Mouse (Mus musculus) CH12.LX (cell line): Measurements from ENCODE around the gene Glrp1.

Experiments
- CTCF ChIP-seq, 2 experiments: IDR thresholded peaks in 1 of 2; conservative IDR thresholded peaks in 1 of 2; 2 replicates each; pipeline ENCODE4 v1.5.1; 2011 to 2012; ENCODE audit warnings: low read depth in 2 of 2, low read length in 2 of 2, improper control_type of control experiment in 1 of 2, inconsistent platforms in 1 of 2, mild to moderate bottlenecking in 1 of 2, moderate library complexity in 1 of 2
- ELF1 ChIP-seq: IDR thresholded peaks from 2 replicates; pipeline ENCODE4 v1.6.1; 2014; ENCODE audit warnings: low read depth, mild to moderate bottlenecking, inconsistent platforms, low read length, improper control_type of control experiment
- JUN ChIP-seq: IDR thresholded peaks from 2 replicates; pipeline ENCODE4 v1.6.1; 2011; ENCODE audit warnings: low read depth, mild to moderate bottlenecking, low read length, improper control_type of control experiment, moderate library complexity; ENCODE audit not compliant: insufficient read depth
- MAX ChIP-seq: IDR thresholded peaks from 2 replicates; pipeline ENCODE4 v1.6.1; 2011; ENCODE audit warnings: low read length, improper control_type of control experiment
- POLR2A ChIP-seq: IDR thresholded peaks from 2 replicates; pipeline ENCODE4 v1.6.1; 2011; ENCODE audit warnings: low read depth, mild to moderate bottlenecking, improper control_type of control experiment, low read length
- POLR2AphosphoS2 ChIP-seq: IDR thresholded peaks from 2 replicates; pipeline ENCODE4 v1.6.1; 2011; ENCODE audit warnings: low read depth, low read length, improper control_type of control experiment
- ZKSCAN1 ChIP-seq: IDR thresholded peaks from 2 replicates; pipeline ENCODE4 v1.6.1; 2012; ENCODE audit warnings: low read depth, inconsistent platforms, low read length, improper control_type of control experiment, borderline replicate concordance

DNA sequence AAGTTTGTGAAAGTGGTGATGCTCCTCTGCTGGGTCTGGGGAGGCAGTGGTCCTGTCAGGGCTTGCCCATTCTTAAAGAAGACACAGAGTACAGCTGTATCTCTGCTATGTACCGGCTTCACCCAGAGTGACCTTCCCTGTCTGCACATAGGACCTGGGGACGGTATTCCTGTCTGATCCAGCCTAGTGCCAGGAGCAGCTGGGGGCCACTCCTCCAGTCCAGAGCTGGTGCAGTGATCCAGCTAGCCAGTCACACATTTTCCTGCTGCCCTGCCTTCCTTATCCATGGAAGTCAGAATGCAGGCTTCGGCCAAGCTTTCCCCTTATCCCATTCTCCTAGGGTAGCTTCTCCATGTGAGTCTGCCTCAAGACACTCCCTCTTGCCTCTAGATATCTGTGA is 54.1 kb downstream of the Glrp1 start:
- no peak for TF ChIP-seq JUN
- no peak for TF ChIP-seq POLR2AphosphoS2
- no peak for TF ChIP-seq ZKSCAN1
- TF ChIP-seq MAX: no peak
- TF ChIP-seq POLR2A: no peak
- no peak for TF ChIP-seq CTCF (conservative IDR thresholded peaks at IDR 0.05 in 1 of 2, IDR thresholded peaks at IDR 0.05 in 1 of 2; ENCODE audit: low read depth in 2 of 2, low read length in 2 of 2)
- TF ChIP-seq ELF1: no peak
